Mouse (Mus musculus) spleen, adult 18-20 months (tissue): ENCODE data around the gene Vps13d.
A peak's percentile ranks its signal among the peaks of the same experiment; 100 is the strongest.

Experiments used
- DNase-seq, 2 experiments: peaks; one replicate each; pipeline ENCODE4 v3.0.0; 2022; ENCODE audit warnings: mixed read lengths in 2 of 2

Gene Vps13d

DNA sequence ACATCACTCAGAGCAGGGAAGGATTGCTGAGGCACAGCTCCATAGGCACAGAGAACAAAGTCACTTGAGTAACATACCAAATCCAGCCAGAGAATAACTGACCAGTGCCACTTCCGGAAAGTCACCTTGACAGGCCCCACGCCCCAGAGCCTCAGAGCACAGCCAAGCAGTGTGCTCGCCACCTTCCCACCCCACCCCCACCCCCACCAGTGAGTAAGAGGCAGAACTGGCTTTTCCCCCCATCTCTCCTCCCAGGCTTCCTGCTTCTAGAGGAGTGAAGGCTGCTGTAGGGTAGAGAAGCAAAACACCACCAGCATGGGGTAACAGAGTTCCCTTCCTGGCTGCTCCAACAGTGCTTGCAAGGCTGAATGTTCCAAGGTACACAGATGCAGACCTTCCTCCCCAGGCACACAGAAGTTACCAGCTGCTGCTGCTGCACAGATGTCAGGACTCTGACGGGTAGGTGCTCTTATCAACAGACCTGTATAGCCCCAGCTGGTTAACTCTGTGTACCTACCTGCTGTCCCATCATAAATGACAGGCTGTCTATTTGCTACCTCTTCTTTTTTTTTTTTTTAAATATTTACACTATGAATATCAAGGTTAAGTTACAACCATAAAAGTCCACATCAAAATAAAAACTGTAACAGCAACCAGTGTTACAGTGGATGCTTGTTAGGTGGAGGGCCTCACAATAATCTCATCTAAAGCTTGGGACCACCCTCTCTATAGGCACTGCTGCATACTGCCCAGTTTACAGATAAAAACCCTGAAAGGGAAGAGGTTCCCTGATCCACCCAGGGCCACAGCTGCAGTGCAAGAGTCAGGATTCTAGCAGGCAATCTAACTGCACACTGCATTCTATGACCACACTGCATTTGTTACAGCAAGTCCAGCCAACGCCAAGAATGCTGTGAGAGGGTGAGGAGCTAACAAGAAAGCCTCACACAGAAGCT is 47.5 kb downstream of the Vps13d start:
- DNase-seq: peak in 1 of 2 experiments; percentile 19

DNA sequence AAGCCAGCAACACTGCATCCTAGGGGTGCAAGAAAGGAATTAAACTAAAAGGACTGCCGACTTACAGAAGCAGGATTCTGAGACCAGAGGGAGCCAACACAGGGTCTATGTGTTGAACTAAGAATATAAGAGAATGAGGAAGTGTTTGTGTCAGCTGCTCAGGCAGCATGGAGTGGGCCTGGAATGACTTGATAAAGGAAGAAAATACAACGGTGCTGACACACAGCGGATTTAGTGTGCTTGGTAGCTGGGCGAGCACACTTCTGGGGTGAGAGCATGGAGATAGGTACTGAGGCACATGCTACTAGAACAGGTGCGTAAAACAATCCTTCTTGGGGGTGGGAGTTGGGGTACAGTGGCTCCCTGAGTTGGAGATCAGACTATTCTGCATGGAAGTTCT is 51.3 kb downstream of the Vps13d start:
- no peak for DNase-seq

DNA sequence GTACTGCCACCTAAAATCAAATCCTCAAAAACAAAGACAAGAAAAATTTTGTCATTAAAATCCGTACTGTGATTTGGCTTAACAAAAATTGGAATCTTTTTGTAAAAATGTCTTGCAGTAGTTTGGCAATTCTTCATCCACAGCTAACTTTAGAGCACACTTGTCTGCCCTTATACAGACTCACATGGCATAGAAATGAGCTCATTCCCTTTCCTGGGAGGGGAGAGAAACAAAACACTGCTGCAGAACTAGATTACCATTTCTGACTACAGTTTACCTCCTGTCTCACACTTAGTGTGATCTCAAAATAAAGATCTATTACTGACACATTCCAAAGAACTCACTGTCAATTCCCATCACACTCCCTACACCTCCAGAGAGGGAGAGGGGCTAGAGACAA is 58.1 kb downstream of the Vps13d start:
- DNase-seq: no peak

DNA sequence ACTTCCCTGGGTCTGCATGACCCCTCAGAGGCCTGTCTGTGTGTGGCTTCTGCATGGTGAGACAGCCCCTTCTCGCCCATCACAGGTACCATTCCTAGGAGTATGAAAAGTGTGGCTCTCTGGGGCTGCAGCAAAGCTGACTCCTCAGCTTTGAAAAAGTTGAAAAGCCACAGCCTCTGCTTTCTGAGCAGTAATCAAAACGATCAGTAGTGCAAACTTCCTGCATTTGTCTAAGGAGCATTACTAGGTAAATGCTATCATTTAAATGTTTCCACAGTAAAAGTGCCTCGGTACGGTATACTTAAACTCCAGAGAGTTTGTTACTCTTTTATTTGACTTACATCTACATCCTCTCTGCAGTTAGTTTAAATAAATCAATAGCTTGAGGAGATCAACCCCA is 59.3 kb downstream of the Vps13d start:
- DNase-seq: no peak

DNA sequence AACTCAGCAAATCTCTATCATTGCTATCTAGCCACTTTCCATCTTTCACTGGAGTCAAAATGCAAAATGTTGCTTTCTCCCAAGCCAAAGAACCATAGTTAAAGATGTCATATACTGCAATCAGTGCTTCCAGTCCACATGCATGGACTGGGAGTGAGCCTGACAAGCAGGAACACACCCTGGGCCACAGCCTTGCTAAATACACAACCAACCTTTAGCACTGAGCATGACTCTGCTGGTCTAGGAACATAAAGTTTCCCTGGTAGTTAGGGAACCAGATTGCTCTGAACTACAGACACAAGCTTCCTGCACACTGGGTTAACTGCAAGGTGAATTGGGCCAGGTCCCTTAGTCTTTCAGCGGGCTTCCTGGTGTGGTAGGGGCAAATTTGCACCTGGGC is 64.0 kb downstream of the Vps13d start:
- no peak for DNase-seq

DNA sequence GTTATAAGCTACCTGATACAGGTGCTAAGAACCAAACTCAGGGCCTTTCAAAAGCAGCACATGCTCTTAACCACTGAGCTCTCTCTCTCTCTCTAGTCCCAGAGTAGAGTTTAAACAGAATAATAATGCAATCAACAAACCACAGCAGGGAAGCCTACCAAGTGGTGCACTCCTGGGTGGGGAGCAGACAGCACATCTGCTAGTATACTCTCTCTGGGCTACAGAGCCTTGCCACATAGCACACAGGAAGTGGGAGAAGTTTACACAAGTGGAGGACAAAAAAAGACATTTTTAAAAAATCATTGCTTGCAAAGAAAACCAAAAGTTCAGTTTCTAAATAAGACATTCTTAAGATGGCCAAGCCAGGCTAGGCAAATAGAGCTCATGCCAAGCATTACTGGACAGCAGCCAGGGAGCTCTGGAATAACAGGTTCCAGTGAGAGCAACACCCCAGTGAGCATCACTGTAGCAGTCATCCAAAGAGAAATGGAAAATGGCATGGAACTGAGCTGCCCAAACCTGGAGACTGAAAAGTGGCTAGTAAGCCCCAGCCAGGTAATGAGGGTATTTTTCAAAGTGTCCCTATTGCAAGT is 64.8 kb downstream of the Vps13d start:
- no peak for DNase-seq

DNA sequence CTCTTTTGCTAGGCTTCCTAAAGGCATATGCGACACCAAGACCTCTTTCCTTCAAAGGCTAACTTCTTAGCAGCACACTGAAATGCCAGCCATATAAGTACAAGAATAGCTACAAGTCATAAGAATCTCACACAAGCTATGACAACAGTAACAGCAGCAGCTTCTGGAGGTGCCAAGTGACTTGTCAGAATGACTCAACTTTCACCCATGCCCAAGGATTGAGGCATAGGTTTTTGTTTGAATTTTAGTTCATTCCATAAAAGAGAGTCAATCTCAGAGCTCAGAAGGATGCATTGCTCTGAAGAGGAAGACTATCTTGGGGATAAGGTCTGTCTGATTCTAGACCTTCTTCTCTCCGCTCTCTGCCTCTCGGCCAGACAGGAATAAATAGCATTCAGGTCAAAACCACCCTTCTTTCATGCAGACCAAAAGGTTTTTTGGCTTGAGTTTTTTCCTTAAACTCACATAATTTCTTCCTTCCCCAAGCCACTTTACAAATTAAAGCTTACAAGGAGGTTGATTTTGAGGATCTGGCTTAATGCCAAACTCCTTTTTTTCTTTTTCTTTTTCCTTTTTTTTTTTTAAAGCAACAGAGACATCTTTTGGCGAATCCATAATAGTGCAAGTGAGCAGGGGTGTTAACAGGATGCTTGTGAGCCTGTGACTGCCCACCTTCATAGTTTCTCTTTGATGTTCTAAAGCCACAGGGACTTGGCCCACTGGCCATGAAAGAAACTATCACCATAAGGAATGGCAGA is 69.2 kb downstream of the Vps13d start:
- DNase-seq: no peak

DNA sequence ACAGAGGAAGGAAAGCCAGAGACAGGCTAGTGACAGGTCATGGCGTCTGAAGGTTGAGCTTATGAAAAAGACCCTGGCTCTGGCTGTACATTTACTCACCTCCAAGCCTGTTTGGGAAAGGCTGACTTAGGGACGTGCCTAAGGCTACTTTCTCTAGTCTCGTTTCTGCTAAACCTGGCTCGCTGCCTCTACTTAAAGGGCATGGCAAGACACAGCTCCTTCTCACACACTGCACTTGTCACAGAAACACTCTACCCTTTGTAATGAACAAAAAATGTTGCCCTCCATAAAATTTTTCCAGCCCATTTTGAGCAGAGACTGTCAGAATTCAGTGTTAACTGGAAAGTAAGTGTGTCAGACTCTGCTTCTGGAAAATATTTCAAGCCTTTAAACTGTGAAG is 70.4 kb downstream of the Vps13d start:
- no peak for DNase-seq

DNA sequence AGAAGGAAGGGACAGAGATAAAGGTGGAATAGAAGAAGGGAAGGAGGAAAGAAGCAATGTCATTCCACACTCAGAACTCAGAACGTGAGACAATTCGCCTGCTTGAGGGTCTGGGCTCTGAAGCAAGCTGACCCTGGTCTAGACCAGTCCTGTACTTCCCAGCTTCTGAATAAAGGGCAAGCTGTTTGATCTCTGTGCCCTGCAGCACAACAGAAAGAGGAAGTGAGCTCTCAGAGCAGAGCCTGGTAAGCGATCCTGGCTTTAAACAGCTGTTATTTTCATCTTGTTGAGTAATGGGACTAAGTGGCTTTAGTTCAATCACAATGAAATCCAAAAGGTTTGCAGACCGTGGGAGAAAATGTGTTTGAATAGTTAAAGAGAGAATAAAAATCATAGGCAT is 83.2 kb downstream of the Vps13d start:
- peak in 1 of 2 experiments; percentile 20 for DNase-seq

DNA sequence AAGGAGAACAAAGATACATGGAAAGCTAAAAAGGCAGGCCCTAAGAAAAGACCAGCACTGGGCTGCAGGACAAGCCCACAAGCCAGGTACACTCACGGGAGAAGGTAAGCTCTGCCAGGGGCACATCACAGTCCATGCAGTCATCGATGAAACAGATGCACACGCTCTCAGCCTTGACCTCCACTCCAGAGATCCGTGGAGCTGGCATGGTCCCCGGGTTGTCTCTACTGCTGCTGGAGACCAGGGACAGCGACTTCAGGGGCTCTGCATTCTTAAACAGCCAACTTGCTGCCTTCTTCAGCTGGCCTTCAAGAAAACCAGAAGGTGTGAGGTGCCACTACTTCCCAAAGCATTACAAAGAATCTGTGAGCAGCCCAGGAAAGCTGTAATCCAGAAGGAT is 84.1 kb downstream of the Vps13d start:
- DNase-seq: no peak

DNA sequence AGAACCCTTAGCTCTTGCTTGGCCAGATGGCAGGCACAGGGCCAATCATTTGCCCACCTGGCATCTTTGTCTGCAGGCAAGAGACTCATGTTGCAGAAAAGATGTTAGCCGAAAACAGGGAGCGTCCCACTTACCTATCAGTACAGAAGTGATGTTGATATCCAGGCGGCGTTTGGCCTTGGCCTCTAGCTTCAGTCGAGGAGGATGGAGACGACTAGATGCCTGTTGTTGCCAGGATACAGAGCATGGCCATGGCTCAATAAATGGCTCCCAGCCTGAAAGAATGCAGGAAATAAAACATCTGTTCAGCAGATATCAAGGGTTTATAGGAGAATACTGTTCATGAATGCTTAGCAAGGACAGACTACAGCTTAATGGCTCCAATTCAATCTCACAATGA is 88.0 kb downstream of the Vps13d start:
- no peak for DNase-seq

DNA sequence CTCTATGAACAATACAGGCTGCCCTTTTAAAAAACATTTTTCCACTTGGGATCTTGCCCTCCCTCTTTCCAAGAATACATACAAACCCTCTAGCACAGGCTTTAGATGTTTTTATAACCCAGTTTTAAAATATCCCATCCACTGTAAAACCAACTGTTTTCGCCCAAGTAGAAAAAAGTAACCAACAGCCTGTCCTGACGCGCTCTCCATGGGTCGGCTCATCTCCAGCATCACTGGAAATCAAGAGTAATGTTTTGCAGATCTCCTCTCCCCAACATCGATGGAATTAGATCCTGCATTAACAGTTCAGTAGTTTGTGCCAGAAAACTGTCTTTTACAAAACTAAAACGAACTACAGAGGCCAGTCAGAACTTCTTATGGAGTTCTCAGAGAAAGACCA is 89.5 kb downstream of the Vps13d start:
- DNase-seq: no peak

DNA sequence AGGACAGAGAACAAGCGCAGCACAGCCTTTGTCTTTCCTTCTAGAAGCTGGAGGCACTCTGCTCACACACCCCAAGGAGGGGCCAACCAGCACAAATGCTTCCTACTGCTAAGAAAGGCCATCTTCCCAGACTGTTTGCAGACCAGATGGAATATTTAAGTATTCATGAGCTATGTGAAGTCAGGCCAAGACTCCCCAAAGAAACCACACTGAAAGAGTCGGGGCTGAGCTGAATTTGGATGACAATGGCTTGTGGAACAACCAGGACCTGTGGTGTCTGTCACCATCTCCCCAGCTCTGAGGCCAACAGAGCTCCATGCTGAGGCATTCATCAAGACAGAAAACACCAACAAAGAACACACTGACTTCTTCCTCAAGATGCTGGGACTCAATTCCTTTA is 89.9 kb downstream of the Vps13d start:
- DNase-seq: no peak

DNA sequence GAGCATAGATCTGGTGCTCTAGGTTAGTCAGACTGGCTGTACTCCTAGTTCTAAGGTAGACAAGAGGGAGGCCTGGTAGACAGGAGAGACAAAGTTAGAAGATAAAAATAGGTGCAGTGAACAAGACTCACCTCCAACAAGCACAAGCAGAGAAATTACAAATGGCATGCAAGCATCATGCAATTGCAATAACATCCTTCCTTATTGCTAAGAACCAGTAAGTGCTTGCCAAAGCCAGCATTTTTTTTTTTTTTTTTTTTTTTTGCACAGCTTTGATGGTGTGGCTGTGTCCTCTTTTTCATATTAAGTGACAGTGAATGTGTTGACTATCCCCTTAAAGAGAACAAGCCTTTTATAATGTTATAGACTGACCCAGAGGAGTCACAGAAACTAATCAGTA is 91.2 kb downstream of the Vps13d start:
- no peak for DNase-seq

DNA sequence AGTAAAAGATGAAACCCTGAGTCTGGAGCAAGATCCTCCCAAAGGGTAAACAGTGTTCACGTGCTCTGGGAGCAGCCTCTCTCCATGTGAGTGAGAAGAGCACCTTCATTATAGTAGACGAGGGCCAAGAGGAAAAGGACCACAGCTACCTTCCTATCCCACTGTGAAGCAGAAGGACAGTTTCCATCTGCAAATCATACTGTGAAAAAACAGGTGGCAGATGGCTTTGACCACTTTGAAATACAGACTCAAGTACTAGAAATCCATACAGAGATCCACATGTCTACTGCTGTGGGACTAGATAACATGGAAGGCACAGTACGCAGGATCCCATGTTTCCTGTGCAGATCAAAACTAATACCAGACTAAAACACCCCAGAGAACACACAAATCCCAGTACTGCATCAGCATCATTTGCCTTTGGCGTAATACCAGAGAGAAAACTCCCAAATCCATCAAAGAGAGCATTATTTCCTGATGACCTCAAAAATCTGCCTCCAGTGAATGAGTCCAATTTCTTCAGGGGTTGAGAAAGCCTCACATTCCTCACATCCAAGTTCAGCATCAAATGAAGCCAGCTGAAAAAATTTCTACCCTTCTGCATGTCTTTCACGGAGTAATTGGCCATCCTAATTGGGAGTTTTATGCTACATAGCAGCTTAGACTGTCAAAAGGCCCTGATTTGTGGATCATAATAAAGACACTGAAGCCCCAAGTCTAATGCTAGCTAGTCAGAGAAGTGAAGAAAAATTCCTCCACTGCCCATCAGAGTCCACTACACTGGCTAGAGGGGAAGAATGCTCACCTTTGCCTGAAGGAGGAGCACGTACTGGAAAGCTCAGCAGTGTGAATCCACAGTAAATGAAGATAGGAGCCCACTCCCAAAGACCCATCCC is 92.7 kb downstream of the Vps13d start:
- DNase-seq: no peak

DNA sequence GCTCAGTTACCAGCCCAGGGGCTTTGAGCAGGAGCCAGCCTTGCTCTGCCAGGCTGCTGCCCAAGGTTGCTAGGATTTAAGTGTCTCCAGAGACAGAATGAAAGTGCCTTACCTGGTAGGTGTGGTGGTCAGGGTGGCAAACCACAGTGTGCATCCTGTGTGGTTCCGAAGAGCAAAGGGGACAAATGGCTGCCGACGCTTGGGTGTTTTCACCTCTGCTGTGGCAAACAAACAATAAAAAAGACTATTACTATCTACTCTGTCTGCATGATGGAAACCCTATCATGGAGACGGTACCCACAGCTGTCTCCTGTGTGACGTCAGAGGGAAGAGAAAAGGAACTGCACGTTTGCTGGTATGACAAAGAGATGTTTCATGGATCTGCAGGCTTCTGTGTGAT is 95.0 kb downstream of the Vps13d start:
- no peak for DNase-seq

DNA sequence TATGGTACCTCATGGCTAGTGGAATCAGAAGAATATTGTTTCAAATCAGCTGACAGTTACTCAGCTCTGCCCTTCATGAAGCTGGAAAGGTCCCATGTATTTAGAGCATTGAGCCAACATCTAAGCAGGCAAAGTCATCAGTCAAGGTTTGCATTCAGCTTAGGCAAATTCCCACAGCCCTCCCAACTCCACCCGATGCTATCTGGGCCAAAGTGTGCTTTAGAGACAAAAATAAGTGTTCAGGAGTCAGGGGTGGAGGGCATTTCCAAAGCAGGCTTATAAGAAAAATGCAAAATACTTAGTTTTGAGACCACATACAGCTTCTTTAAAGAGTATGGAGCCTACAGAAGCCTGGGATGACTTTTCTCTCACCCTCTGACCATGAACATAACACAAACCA is 95.5 kb downstream of the Vps13d start:
- DNase-seq: no peak

DNA sequence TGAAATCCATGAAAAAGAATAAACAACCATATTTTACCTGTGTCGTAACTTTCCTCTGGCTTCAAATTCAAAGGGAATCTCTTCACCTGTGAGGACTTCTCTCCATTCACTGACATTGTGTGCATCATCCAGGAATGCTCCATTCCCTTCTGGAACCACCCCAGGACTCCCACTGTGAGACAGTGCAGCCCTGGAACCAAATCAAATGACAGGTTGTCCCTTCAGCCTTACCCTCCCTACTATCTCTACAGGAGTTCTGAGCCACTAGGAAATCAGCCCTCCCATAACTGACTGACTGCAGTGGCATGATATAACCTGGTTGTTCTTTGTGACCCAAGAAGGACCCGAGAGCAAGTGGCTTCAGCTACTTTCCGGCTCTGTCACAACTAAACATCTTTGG is 96.8 kb downstream of the Vps13d start:
- no peak for DNase-seq

DNA sequence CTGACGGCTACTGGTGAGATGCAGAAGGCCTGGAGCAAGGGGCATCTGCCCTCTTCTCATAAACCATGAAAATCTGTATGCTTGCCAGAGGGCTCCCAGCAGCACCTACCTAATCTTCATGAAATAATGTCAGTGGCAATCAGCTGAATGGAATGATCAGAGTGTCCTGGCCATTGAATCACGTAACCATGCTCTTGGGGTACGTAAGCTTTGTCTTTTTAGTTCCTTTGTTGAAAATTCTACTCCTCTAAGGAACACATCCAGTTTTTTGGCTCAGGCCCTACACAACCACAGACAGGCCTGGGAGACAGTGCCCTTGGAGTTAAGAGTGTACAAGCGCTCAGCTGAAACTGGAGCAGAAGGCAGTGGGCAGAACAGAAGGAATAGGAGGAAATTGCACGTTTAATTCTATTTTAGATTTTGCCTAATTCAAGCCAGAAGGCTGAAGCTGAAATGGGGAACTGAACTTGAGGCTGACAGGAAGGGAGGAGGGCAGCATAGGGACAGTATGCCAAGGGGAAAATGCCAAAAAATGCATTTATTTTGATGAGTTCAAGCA is 98.2 kb downstream of the Vps13d start:
- no peak for DNase-seq

DNA sequence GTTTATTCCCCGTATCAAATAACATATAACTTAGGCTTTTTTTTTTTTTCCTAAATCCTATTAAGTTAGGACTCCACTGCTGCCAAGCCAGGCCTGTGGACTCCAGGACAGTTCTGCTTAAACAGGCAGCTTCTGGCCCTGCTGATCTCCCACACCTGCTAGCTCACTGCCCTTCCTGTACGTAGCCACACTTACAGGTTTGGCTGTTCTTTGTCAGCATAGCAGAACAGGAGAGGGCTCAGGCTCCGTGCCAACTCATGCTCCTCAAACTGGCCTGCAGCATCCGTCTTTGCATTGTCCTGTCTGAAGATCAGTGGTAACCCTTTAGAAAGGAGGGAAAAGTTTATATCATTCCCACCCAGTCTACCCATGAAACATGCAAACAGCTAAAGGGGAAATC is 108.3 kb downstream of the Vps13d start:
- no peak for DNase-seq

DNA sequence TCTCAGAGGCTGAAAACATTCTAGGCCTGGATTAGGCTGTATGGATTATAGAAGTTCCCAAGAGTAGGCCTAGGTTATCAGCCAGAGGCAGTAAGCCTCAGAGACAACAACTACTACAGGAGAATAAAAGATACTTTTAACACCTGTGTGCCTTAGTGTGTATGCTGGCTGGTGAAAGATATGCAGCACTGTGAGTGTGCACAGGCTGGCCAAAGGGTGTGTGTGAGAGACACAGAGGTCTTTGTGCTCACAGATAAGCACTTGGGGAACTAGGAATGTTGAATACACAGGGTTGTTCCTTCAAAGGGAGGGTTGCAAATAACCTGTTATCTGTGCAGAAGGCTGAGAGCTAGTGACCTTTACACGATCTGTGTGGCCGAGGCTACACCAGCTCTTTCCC is 115.5 kb downstream of the Vps13d start:
- no peak for DNase-seq

DNA sequence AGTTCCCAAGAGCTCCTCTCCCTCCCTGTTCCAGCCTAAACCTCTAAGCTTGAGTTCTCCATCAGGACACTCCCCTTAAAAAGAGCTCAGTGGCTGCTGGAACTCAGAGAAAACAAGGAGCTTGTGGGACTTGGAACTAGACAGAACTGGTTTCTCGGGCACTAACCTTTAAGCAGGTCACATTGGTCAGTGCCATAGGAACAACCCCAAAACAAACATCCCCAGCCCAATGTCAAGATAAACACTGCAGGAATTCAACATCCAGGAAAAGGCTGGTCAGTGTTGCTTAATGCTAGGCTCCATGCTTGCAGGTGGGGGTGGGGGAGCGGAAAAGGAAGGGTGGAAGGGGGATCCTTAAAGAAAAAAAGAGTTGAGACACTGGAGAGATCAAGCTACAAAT is 120.5 kb downstream of the Vps13d start:
- DNase-seq: no peak
